Mouse (Mus musculus) ES-Bruce4 (cell line): ENCODE results near the gene Slc28a1.

Experiments
- CTCF ChIP-seq: IDR thresholded peaks from one replicate; pipeline ENCODE4 v1.8.1; 2011; ENCODE audit warnings: low read depth, low read length
- EP300 ChIP-seq: IDR thresholded peaks from 2 replicates; pipeline ENCODE4 v1.6.1; 2011; ENCODE audit warnings: low read depth, low read length; ENCODE audit not compliant: insufficient read depth
- POLR2A ChIP-seq: IDR thresholded peaks from one replicate; pipeline ENCODE4 v1.8.1; 2011; ENCODE audit warnings: low read length; ENCODE audit not compliant: insufficient read depth

GRCm38 (mm10) chr7:81139671-81140404 lies 25.2 kb downstream of the Slc28a1 start:
- TF ChIP-seq CTCF (no peak), EP300 (no peak), POLR2A (no peak)
